Mouse (Mus musculus): ENCODE results near the gene Senp6. TPM values are rescaled to one million over a fixed set of nuclear protein-coding genes. Genes with fewer than 3 reads are reported as not detected.

Gene Senp6
- polyA plus RNA-seq, 1 experiment = 15.5 TPM

DNA sequence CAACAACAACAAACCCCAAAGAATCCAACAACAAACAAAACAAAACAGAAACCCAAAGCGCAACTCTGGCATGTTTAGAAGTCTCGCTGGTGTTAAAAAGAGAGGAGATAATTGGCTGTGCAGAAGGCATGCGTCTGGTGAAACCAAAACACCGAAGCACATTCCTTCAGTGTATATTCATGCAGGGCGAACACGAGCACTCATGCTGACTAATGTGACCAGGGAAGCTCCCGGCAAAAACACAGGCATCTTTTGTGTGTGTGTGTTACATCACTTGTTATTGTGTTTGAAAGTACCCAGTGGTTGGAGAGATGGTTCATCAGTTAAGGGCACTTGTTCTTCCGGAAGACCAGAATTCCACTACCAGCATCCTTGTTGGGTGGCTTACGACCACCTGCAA is 102.8 kb downstream of the Senp6 start:
- H3K27me3 ChIP-seq (ENCODE audit: control insufficient read depth, insufficient read depth, insufficient read length) = no peaks in the 10 kb centered on the region
- no peak for TF ChIP-seq FOSL1 (IDR thresholded peaks at IDR 0.05; ENCODE audit: insufficient read depth, low read length, poor library complexity, severe bottlenecking)
- TF ChIP-seq MAX (IDR thresholded peaks at IDR 0.05) = peak; percentile 62
- H3K4me3 ChIP-seq (ENCODE audit: insufficient read depth, poor library complexity, severe bottlenecking) = no peak overlapping the region
- no peaks in the 10 kb centered on the region for H3K79me2 ChIP-seq (ENCODE audit: control insufficient read depth, insufficient read depth)
- H3K36me3 ChIP-seq (ENCODE audit: control insufficient read depth, insufficient read depth) = no peaks in the 10 kb centered on the region
- H3ac ChIP-seq (ENCODE audit: control insufficient read depth, insufficient read length, low read depth) = no peak overlapping the region
- no peaks in the 10 kb centered on the region for H3K79me3 ChIP-seq (ENCODE audit: low read depth)

DNA sequence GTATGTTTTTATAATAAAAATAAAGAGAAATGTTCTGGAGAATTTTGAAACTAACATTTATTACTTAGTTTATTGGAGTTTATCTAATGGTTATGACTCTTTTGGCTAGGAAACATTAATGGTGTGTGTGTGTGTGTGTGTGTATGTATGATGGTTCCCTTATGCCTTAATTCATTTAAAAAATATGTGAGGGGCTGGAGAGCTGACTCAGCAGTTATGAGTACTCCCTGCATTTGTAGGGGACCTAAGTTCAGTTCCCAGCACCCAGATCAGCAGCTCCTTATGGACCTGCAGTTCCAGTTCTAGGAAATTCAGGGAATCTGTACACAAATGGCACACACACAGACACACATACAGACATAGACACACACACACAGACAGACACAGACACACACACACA is 104.5 kb downstream of the Senp6 start:
- Histone ChIP-seq H3ac (ENCODE audit: control insufficient read depth, insufficient read length, low read depth) (no peak overlapping the region), H3K27me3 (ENCODE audit: control insufficient read depth, insufficient read depth, insufficient read length) (no peaks in the 10 kb centered on the region), H3K79me3 (ENCODE audit: low read depth) (no peaks in the 10 kb centered on the region), H3K79me2 (ENCODE audit: control insufficient read depth, insufficient read depth) (no peaks in the 10 kb centered on the region), H3K36me3 (ENCODE audit: control insufficient read depth, insufficient read depth) (no peaks in the 10 kb centered on the region), H3K4me3 (ENCODE audit: insufficient read depth, poor library complexity, severe bottlenecking) (no peak overlapping the region)
- TF ChIP-seq MYOG (IDR thresholded peaks at IDR 0.05; ENCODE audit: control insufficient read depth, extremely low read depth, insufficient read length) = no peak

DNA sequence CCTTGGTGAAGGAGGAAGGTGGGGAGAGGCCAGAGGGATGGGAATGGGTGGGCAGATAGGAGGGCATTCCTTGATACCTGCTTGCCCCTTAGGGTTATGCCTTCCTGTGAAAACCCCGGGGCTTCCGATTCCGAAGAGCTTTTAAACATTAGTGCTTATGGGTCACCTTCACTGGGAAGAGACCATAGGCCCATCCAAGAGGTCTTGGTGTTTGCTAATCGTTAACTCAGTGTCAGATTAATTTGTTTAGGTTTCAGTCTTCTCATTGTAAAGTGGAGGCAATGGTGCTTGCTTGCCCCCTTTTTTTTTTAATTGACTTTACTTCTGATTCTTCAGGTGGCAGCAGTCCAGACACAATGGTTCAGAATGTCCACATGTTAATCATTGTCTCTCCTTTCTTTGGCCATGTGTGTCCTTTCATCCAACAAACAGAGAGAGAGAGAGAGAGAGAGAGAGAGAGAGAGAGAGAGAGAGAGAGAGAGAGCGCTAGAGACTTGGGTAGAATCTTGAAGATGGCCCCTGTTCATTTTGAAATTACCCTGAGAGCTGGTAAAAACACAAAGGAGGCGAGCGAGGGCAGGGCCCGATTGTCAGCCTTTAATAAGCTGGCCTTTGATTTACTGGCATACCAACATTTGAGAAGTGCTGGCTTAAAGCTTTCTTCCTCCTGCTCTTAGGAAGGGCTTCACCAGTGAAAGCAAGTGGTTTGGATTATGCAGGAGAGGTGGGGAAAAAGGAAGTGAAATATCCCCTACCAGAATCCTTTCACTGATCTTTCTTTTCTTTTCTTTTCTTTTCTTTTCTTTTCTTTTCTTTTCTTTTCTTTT is 105.9 kb downstream of the Senp6 start:
- no peaks in the 10 kb centered on the region for H3K36me3 ChIP-seq (ENCODE audit: control insufficient read depth, insufficient read depth)
- no peak overlapping the region for H3ac ChIP-seq (ENCODE audit: control insufficient read depth, insufficient read length, low read depth)
- no peaks in the 10 kb centered on the region for H3K27me3 ChIP-seq (ENCODE audit: control insufficient read depth, insufficient read depth, insufficient read length)
- no peak for TF ChIP-seq MYOD1 (IDR thresholded peaks at IDR 0.05; ENCODE audit: control insufficient read depth, insufficient read length, low read depth)
- TF ChIP-seq MAX (IDR thresholded peaks at IDR 0.05) = no peak
- TF ChIP-seq CEBPB (IDR thresholded peaks at IDR 0.05; ENCODE audit: low read depth) = no peak
- no peak for TF ChIP-seq USF1 (IDR thresholded peaks at IDR 0.05; ENCODE audit: low read depth)
- TF ChIP-seq MYOG (IDR thresholded peaks at IDR 0.05; ENCODE audit: control insufficient read depth, extremely low read depth, insufficient read length) = no peak
- no peak for TF ChIP-seq FOSL1 (IDR thresholded peaks at IDR 0.05; ENCODE audit: insufficient read depth, low read length, poor library complexity, severe bottlenecking)
- TF ChIP-seq CTCF (IDR thresholded peaks at IDR 0.05; ENCODE audit: control insufficient read depth, insufficient read depth, insufficient read length) = no peak
- no peaks in the 10 kb centered on the region for H3K79me2 ChIP-seq (ENCODE audit: control insufficient read depth, insufficient read depth)
- no peaks in the 10 kb centered on the region for H3K79me3 ChIP-seq (ENCODE audit: low read depth)
- H3K4me3 ChIP-seq (ENCODE audit: insufficient read depth, poor library complexity, severe bottlenecking) = no peak overlapping the region

DNA sequence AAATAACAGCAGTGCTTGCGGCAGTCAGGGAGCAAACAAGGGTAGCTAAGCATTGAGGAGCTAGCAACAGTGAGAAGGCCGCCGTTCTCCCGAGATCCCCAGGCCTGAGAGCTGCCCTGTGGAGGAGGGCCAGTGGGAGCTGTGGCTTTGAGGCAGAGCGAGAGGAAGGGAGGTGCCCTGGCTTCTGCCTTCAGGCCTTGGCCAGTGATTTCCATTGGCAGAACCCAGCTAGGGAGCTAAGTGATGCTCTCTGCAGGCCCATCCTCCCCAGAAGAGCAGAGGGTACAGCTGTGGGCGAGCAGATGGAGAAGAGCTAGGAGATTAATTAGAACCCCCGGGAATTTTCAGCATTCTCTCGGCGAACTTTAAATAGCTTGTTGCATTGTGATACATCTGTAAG is 106.9 kb downstream of the Senp6 start:
- H3ac ChIP-seq (ENCODE audit: control insufficient read depth, insufficient read length, low read depth) = no peak overlapping the region
- no peaks in the 10 kb centered on the region for H3K27me3 ChIP-seq (ENCODE audit: control insufficient read depth, insufficient read depth, insufficient read length)
- no peaks in the 10 kb centered on the region for H3K36me3 ChIP-seq (ENCODE audit: control insufficient read depth, insufficient read depth)
- H3K79me3 ChIP-seq (ENCODE audit: low read depth) = no peaks in the 10 kb centered on the region
- TF ChIP-seq MAX (IDR thresholded peaks at IDR 0.05) (no peak), MYOG (IDR thresholded peaks at IDR 0.05; ENCODE audit: control insufficient read depth, extremely low read depth, insufficient read length) (no peak), MYOD1 (IDR thresholded peaks at IDR 0.05; ENCODE audit: control insufficient read depth, insufficient read length, low read depth) (no peak), USF1 (IDR thresholded peaks at IDR 0.05; ENCODE audit: low read depth) (no peak), FOSL1 (IDR thresholded peaks at IDR 0.05; ENCODE audit: insufficient read depth, low read length, poor library complexity, severe bottlenecking) (no peak), CTCF (IDR thresholded peaks at IDR 0.05; ENCODE audit: control insufficient read depth, insufficient read depth, insufficient read length) (no peak), CEBPB (IDR thresholded peaks at IDR 0.05; ENCODE audit: low read depth) (no peak)
- no peak overlapping the region for H3K4me3 ChIP-seq (ENCODE audit: insufficient read depth, poor library complexity, severe bottlenecking)
- H3K79me2 ChIP-seq (ENCODE audit: control insufficient read depth, insufficient read depth) = no peaks in the 10 kb centered on the region

DNA sequence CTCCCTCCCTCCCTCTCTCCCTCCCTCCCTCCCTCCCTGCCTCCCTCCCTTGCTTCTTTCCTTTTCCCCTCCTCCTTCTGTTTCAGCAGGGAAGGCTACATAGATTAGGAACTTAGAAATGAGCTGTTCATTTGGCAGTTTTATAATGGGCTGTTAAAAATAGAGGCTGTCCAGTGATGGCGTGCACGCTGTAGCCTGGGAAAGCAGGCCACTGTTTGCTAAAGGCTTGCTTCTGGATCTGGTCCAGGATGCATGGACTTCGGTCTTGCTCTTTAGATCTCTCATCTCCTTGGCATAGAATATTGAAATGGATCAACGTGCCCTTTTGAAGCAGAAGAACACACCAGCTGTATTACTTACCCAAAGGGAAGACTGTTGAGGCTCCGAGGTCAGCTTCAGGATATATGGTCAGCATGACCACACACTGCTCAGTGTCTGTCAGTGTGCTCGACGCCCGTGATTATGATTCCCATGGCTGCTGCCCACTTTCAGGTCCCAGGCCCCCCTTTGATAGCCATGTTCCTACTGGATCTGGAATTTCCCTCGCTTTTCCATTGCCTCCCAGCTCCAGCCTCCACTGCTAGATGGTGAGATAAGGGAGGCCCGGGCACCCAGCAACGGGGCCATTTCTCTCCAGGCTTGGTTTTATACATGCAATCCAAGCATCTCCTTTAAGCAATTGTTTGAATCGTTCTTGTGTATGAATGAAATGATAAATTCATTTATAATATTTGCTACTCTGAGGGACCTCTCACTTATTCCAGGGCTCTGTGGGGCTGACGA is 110.2 kb downstream of the Senp6 start:
- Histone ChIP-seq H3K79me2 (ENCODE audit: control insufficient read depth, insufficient read depth) (no peaks in the 10 kb centered on the region), H3ac (ENCODE audit: control insufficient read depth, insufficient read length, low read depth) (no peak overlapping the region), H3K4me3 (ENCODE audit: insufficient read depth, poor library complexity, severe bottlenecking) (no peak overlapping the region), H3K79me3 (ENCODE audit: low read depth) (no peaks in the 10 kb centered on the region), H3K27me3 (ENCODE audit: control insufficient read depth, insufficient read depth, insufficient read length) (no peaks in the 10 kb centered on the region), H3K36me3 (ENCODE audit: control insufficient read depth, insufficient read depth) (no peaks in the 10 kb centered on the region)
- TF ChIP-seq MYOD1 (IDR thresholded peaks at IDR 0.05; ENCODE audit: control insufficient read depth, insufficient read length, low read depth) (no peak), MYOG (IDR thresholded peaks at IDR 0.05; ENCODE audit: control insufficient read depth, extremely low read depth, insufficient read length) (no peak), CEBPB (IDR thresholded peaks at IDR 0.05; ENCODE audit: low read depth) (no peak)

DNA sequence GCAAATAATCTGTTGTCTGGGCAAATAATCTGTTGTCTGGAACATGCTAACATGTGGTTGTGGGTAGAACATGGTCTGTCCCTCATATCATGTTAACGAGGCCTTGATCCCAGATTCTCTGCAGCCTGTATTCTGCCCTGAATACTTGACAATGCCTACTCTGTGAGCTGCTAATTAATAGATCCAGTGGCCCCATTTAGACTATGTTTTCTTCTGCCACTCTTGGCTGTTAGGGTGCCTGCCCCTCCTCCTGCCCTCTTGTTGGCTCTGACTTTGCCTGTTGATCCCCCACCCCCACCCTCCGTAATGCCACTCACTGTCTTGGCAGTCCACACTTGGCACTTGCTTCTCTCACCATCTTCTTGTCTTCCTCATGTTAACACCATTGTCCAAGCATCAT is 112.0 kb downstream of the Senp6 start:
- TF ChIP-seq MYOG (IDR thresholded peaks at IDR 0.05; ENCODE audit: control insufficient read depth, extremely low read depth, insufficient read length) = no peak
- TF ChIP-seq FOSL1 (IDR thresholded peaks at IDR 0.05; ENCODE audit: insufficient read depth, low read length, poor library complexity, severe bottlenecking) = no peak
- no peak for TF ChIP-seq USF1 (IDR thresholded peaks at IDR 0.05; ENCODE audit: low read depth)
- TF ChIP-seq MAX (IDR thresholded peaks at IDR 0.05) = no peak
- no peak for TF ChIP-seq CEBPB (IDR thresholded peaks at IDR 0.05; ENCODE audit: low read depth)
- TF ChIP-seq MYOD1 (IDR thresholded peaks at IDR 0.05; ENCODE audit: control insufficient read depth, insufficient read length, low read depth) = no peak
- TF ChIP-seq CTCF (IDR thresholded peaks at IDR 0.05; ENCODE audit: control insufficient read depth, insufficient read depth, insufficient read length) = no peak
- no peaks in the 10 kb centered on the region for H3K79me2 ChIP-seq (ENCODE audit: control insufficient read depth, insufficient read depth)
- H3K27me3 ChIP-seq (ENCODE audit: control insufficient read depth, insufficient read depth, insufficient read length) = no peaks in the 10 kb centered on the region
- no peaks in the 10 kb centered on the region for H3K36me3 ChIP-seq (ENCODE audit: control insufficient read depth, insufficient read depth)
- H3K4me3 ChIP-seq (ENCODE audit: insufficient read depth, poor library complexity, severe bottlenecking) = no peak overlapping the region
- H3ac ChIP-seq (ENCODE audit: control insufficient read depth, insufficient read length, low read depth) = no peak overlapping the region
- no peaks in the 10 kb centered on the region for H3K79me3 ChIP-seq (ENCODE audit: low read depth)
